Mouse (Mus musculus): ENCODE data around the gene Itih3.

The Itih3 gene

GRCm38 (mm10) chr14:30899972-30900371, 23.6 kb downstream of the Itih3 start:
- DNase-seq = no peak

DNA sequence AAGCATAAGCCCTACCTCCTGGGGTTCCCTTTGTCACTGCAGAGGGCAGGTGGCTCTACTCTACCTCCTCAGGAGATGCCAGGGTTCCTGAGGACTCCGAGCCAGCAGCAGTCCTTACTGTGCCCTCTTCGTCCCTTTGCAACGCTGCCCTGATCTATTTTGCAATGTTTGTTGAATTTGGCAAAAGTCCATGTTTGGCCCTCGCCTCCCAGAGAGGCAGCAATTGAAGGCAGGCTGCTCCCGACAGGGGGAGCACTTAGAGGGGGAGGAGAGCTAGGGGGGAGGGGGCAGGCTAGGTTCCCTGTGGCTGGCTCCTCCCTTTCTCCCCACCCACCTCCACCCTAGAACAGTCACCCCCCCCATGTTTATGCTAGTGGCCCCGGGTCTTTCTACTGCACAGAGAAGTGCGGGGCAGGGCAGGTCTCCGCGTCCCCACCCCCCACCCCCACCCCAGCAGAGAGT, 35.3 kb downstream of the Itih3 start:
- DNase-seq = peak; percentile 97

DNA sequence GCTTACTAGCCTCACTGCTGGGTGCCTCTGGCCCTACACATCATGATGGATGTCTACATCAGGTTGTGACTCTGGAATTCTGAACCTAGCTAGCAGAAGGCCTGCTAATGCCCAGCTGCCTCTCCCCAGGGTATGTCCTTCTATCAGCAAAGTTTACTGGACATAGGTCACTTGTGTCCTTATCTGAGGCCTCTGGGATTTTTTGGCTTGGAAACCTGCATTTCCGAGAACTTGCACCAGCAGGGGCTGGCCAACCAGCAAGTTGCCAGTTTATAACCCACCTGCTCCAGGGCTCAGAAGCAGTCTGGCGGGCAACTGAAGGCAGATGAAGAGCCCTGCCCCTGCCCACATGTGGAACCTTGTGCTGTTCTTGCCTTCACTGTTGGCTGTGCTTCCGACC, 37.4 kb downstream of the Itih3 start, which contains the start of gene Itih4:
Itih4 (plus strand) TSS at position 273 of the 400 bp plus-strand sequence.
- no peak for DNase-seq

DNA sequence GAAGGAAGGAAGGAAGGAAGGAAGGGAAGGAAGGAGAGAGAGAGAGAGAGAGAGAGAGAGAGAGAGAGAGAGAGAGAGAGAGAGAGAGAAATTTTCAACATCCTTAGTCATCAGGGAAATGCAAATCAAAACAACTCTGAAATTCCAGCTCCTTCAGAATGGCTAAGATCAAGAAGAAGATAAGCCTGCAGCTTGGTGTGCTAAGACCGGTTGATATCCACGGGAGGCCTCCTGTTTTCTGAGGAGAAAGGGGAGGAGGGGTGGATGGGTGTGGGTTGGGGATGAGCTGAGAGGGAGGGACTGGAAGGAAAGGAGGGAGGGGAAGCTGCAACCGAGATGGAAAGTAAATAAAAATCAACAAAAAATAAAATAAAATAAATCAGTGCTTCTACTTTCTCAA, 38.3 kb downstream of the Itih3 start:
- no peak for DNase-seq

DNA sequence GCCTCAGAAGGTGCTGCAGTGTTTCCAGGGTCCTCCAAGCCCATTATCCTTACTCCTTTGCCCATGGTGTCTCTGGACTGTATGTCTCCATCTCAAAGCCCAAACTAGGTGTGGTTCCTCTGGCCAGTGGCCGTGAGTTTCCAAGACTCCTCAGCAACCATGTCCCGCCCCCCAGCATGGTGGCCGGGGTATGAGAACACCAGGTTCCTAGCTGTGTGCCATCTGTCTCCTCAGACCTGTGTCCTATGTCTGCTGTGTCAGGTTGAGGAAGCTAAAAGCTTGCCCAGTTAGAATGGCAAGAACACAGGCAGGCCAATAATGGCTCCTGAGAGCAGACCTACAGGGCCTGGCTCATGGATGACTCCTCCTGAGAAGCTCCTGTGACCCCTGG, 41.8 kb downstream of the Itih3 start:
- peak; percentile 92 for DNase-seq

DNA sequence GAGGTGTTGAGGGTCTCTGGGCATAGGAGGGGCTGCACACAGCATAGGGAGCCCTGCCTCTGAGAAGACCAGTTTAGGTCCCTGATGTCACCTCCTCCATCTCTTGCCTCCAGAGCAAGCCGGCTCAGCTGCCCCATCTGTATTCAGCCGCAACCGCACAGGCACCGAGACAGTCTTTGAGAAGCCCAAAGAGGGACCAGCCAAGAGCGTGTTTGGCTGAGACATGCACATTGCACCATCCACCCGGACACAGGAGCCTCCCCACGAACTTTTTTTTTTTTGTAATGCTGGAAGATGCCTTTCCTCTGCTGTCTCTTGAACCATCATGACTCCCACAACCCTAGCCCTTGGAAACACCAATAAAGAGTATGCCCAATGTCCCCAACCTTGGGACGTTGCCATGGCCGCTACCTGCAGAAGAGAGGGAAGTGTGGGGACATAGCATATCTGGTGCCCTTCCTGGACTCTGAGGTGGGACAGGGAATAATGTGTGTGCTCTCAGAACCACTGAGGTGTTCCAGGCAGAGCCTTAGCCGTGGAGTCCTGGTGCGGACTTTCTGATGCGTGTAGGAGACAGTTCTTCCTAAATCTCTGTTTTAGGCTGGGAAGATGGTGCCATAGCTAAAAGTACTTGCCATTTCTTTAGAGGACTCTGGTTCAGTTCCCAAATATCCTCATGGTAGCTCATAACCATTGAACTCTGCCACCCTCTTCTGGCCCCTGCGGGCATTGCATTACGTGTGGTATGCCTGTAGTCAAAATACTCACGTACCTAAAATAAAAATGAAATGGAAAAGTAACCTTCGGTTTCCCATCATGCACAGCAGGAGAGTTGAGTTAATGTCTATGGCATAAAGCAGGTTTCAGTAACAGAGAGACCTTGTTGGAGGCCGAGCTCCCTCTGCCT, 42.5 kb downstream of the Itih3 start:
- peak; percentile 94 for DNase-seq

GRCm38 (mm10) chr14:30880251-30880650, 43.3 kb downstream of the Itih3 start:
- DNase-seq = peak; percentile 94

DNA sequence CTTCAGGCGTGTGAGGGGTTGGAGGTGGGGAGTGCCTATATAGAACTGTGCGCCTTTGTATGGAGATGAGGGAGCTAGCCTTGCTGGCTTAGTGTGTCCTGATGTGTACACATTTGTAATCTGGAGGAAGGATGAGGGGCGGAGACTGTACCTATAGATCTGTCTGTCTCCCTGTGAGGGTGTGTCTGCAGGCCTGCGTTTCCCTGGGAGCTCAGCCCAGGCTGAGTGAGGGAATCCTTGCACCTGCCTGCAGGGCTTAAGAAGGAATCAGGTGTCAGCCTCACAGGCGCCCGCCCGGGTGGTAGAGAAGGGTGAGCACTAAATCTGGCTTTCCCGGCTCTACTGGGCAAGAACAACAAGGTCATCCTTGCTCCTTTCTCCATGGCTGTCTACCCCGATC, 43.8 kb downstream of the Itih3 start:
- peak; percentile 91 for DNase-seq

DNA sequence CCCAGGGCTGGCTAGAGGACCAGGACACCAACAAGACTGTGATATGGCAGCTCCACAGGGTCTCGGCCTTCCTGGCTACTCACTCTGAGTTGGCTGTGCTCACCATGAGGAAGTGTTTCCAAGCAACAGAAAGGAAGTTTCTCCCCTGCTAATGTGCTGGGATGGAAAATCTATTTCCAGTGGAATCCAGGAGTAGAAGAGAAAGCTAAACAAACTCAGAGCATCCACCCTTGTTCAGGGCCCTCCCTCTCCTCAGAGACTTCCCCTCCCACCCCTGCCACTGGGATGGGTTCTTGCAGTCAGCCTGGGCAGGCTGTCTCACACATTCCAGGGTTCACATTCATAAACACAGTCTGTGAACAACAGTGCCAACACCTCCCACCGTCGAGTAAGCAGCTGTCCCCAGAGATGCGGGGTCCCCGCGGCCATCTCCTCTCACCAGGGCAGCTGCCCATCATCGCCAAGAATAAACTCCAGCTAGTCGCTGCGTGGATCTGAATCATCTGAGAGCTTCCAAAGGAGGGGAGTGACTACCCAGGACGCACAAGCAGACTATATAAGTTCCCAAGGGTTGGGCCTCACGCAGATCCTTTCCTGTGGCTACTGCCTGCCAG, 44.5 kb downstream of the Itih3 start, which contains the start of gene Mustn1:
Mustn1 (plus strand) TSS at position 243 of the 614 bp plus-strand sequence.
- DNase-seq = peak; percentile 99

DNA sequence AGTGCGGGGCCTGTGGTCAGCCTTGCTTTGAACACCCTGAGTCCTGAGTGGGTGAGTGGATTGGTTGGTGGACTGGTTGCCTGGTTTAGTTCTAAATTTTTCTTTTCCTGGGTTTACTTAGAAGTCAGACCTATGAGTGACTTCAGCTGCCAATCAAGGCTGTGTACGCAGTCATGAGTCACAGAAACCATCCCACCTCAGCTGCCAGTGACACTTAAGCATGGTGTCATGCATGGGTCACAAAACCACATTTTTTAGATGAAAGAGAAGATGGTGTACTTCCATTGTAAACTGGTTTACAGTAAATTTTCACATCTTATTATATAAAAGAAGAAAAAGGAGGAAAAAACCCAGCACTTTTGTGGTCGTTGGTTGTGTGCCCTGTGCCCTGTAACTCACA, 45.7 kb downstream of the Itih3 start:
- no peak for DNase-seq

GRCm38 (mm10) chr14:30876451-30876850, 47.1 kb downstream of the Itih3 start:
- DNase-seq = peak; percentile 95

DNA sequence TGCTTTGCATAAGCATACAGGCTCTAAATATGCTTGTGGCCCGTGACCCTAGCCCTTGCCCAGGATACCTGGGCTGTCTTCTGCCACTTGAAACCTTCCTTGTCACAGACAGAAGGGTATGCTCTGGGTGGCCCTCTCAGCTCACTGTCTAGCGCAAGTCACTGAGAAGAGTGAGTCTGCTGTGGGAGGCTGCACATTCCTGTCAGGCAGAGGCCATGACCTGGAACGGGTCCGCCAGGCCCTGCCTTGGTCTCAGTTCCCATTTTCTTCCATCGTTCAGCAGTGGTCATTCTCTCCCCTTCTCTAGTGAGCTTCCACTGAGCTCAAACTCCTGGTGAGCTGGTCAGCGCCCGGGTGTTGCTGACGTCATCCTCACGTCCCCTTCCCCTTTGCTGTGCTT, 47.6 kb downstream of the Itih3 start:
- DNase-seq = no peak

GRCm38 (mm10) chr14:30875130-30875865, 48.3 kb downstream of the Itih3 start:
- peak; percentile 88 for DNase-seq

DNA sequence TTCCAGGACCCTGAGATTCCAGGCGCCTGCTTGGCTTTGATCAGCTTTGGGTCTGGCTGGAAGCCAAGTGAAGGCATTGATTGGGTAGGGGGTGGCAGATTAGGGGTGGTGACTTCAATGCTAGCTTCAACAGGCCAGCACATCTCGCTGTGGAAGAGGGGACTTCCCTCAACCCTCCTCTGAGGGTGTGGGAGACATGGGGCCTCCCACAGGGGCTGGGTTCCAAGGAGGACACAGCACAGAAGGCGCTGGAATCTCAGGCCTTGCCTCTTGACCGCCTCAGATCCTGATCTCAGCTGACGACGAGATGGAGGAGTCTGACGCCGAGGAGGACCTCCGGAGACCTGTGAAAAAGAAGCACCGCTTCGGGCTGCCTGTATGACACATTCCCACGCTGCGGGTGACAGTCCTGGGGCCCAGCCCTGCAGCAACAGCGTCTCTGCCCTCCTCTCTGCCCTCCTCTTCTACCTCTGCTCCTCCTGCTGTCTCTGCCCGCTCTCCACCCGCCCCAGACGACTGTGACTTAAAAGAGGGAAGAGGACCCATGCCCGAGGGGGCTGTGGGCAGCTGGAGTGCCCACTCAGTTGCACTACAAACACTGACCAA, 49.4 kb downstream of the Itih3 start:
- DNase-seq = peak; percentile 91

GRCm38 (mm10) chr14:30870206-30871147, 53.1 kb downstream of the Itih3 start:
- DNase-seq = peak; percentile 97

DNA sequence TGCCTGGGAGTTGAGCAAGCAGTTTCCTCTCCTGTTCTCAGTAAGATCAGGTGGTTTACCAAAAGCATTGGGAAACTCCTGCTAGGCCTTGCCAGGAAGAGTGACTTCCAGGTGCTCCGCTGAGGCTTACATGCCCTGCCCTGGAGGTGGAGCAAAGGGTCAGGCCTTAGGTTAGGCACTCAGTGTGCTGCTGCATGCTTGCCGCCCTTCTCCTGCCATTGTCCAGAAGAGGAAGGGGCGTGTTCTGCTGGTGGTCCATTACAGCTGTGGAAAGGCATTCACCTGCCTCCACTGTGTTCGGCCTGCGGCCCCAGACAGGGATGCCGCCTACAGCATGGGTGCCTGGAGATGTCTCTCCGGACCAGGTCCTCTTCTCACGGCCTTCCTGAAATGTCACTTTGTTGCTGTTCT, 54.2 kb downstream of the Itih3 start:
- peak; percentile 99 for DNase-seq

GRCm38 (mm10) chr14:30868826-30869225, 54.7 kb downstream of the Itih3 start:
- peak; percentile 85 for DNase-seq

- peak; percentile 96 for DNase-seq
Measured at GRCm38 (mm10) chr14:30867042-30867441, 56.5 kb downstream of the Itih3 start.

GRCm38 (mm10) chr14:30865311-30865710, 58.2 kb downstream of the Itih3 start:
- DNase-seq = peak; percentile 91

- peak; percentile 72 for DNase-seq
Measured at GRCm38 (mm10) chr14:30862368-30862767, 61.2 kb downstream of the Itih3 start.

GRCm38 (mm10) chr14:30861421-30862125, 62.0 kb downstream of the Itih3 start:
- peak; percentile 84 for DNase-seq

Data from heart, adult 11 months (tissue).